Comparison of ENCODE assay signal across 8 mouse cellular contexts in the genomic region with DNA sequence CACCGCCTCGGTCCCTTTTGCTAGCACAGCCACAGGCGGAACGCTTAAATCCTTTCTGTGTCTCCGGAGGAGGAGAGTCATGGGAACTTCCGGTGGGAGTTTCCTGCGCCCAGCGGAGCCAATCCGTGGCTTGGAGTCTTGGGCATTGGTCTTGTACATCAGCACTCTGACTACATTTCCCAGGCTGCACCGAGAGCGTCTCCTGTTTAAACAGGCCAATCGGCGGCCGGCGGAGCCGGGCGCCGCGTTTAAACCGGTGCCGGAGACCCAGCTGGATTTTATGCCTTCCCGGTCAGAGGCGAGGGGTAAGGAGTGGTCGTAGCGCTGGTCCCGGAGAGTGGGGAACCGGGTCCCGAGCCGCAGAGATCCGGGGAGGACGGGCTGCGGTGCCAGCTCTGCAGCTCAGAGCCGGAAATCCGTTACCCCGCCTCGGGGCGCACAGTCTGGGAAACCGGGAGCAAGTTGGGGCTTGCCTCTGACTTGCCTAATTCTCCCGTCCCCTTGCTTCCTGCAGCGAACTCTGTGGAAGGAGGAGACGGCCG. TPM values are rescaled to one million over a fixed set of nuclear protein-coding genes. Genes with fewer than 3 reads are reported as not detected.
DNase-seq lines count a peak whose midpoint lies in the region; ATAC-seq lines count a peak whose summit lies in the region.

Gene Gtse1 (plus strand): TSS at position 256 of the 542 bp plus-strand sequence.

- H3K36me3 ChIP-seq in hindbrain, embryonic 16.5 days (ENCODE audit: control insufficient read depth, insufficient read depth, low read length): no peaks in the 10 kb centered on the region
- H3K36me3 ChIP-seq in macrophage (ENCODE audit: inconsistent target): no peaks in the 10 kb centered on the region

- peak within 1 kb of the TSS; percentile 83 for H3K9ac ChIP-seq in hindbrain, embryonic 16.5 days (ENCODE audit: low read depth, low read length)

- H3K79me2 ChIP-seq in macrophage (ENCODE audit: inconsistent target): peaks cover 34% of the 10 kb centered on the region

- under 1% methylated on average over 42 of the region's 42 CpGs for WGBS in hindbrain, embryonic 16.5 days
- WGBS in macrophage (ENCODE audit: missing documents): under 1% methylated on average over 42 of the region's 42 CpGs

- ATAC-seq in hindbrain, embryonic 16.5 days: peak; percentile 99

- peak within 1 kb of the TSS; percentile 56 for H3K4me3 ChIP-seq in hindbrain, embryonic 16.5 days (ENCODE audit: low read length)
- H3K4me3 ChIP-seq in macrophage (ENCODE audit: inconsistent target): peak within 1 kb of the TSS; percentile 82

- H3K27ac ChIP-seq in hindbrain, embryonic 16.5 days (ENCODE audit: low read depth, low read length): peak within 1 kb of the TSS; percentile 83
- H3K27ac ChIP-seq in macrophage: peak within 1 kb of the TSS; percentile 71

- no peaks in the 10 kb centered on the region for H3K27me3 ChIP-seq in hindbrain, embryonic 16.5 days (replicated peaks; ENCODE audit: control insufficient read depth, insufficient read depth, low read length)

- H3K4me1 ChIP-seq in hindbrain, embryonic 16.5 days (ENCODE audit: control insufficient read depth, insufficient read depth, low read depth, low read length): peaks cover 16% of the 10 kb centered on the region

- H3K9me3 ChIP-seq in hindbrain, embryonic 16.5 days (ENCODE audit: control insufficient read depth, low read length): no peaks in the 10 kb centered on the region

- H3K4me2 ChIP-seq in hindbrain, embryonic 16.5 days (ENCODE audit: low read length): peak within 1 kb of the TSS; percentile 78

- peak; percentile 89 for DNase-seq in WW6 (ENCODE audit: low read depth, low spot score)
- peak; percentile 80 to 91 for DNase-seq in cerebellum, postnatal 4 days (ENCODE audit: low spot score in 2 of 2)
- DNase-seq in gastrocnemius, adult 18-20 months (ENCODE audit: low spot score): peak; percentile 96
- DNase-seq in left cerebral cortex, adult 18-20 months (ENCODE audit: low spot score in 2 of 2): peak; percentile 88 to 93
- DNase-seq in right cerebral cortex, adult 18-20 months: peak; percentile 96
- peak; percentile 71 for DNase-seq in urinary bladder, postnatal 10 days (ENCODE audit: low spot score)

RNA-seq across cellular contexts. Expression of gene Gtse1, which starts in this region (rescaled TPM):
- total RNA-seq in gastrocnemius, adult 18-20 months (2021): under 1 TPM; 0.07 to 0.09 TPM
- 6.2 and 8.3 TPM in 2 replicates for polyA plus RNA-seq in hindbrain, embryonic 16.5 days (2015; fragmentation: Nextera tagmentation; extraction: Ambion mirVana)
- under 1 TPM; 0.14 to 0.28 TPM for total RNA-seq in left cerebral cortex, adult 18-20 months (2021)
- total RNA-seq in macrophage (2018; cell fraction: chromatin; rRNA removed): 1 to 10 TPM in 24 of 26 experiments, under 1 TPM in 2; 0.71 to 7.5 (median 2.9) TPM
- 1 to 10 TPM; 1.0 to 5.7 (median 2.9) TPM for total RNA-seq in macrophage (2018; cell fraction: cytosol; rRNA removed)
- total RNA-seq in macrophage (2018; cell fraction: nucleus; rRNA removed): 10 to 100 TPM in 1 of 26 experiments, 1 to 10 TPM in 22, under 1 TPM in 3; 0.81 to 10.7 (median 2.0) TPM
- 2.4 to 8.0 TPM (median 3.3 TPM) in 3 replicates for polyA plus RNA-seq in macrophage (2018)

Comparison
In these comparisons a context has a peak if more than half of its experiments do, and no peak if none do; other contexts are left out.
1. Peak in every context shown above with its lines: DNase-seq, ATAC-seq, H3K4me3 ChIP-seq and H3K27ac ChIP-seq.
2. Peak in DNase-seq in gastrocnemius, adult 18-20 months; RNA of the gene not detected or under 1 TPM.
3. Peak in DNase-seq in left cerebral cortex, adult 18-20 months; RNA of the gene not detected or under 1 TPM.